Mouse (Mus musculus) heart, embryonic 16.5 days (tissue): ENCODE results near the gene Cysrt1. TPM values are rescaled to one million over a fixed set of nuclear protein-coding genes. Genes with fewer than 3 reads are reported as not detected.

Experiments used
- ATAC-seq: fragments of 200-750 bp; cut with Nextera tagmentation; replicated peaks from 2 replicates; pipeline ENCODE4 v1.8.0; 2017; ENCODE audit warnings: moderate number of reproducible peaks; ENCODE audit not compliant: insufficient read depth, low FRiP score; ENCODE audit errors: extremely low read depth
- H3K27ac ChIP-seq: fragments of 300-500 bp; sonication (generic); 2 replicates; pipeline ENCODE4 v1.5.1; 2014; ENCODE audit warnings: mild to moderate bottlenecking, low read length, control low read depth, moderate library complexity
- H3K27me3 ChIP-seq: fragments of 300-500 bp; sonication (generic); 2 replicates; pipeline ENCODE4 v1.6.1; 2014; ENCODE audit warnings: low read length, mixed read lengths; ENCODE audit not compliant: control insufficient read depth, insufficient read depth
- H3K36me3 ChIP-seq: fragments of 300-500 bp; sonication (generic); 2 replicates; pipeline ENCODE4 v1.6.1; 2014; ENCODE audit not compliant: control insufficient read depth, insufficient read depth
- H3K4me1 ChIP-seq: fragments of 300-500 bp; sonication (generic); 2 replicates; pipeline ENCODE4 v1.6.1; 2014; ENCODE audit warnings: low read length, mixed read lengths; ENCODE audit not compliant: control insufficient read depth, insufficient read depth
- H3K4me2 ChIP-seq: fragments of 300-500 bp; sonication (generic); 2 replicates; pipeline ENCODE4 v1.6.1; 2014; ENCODE audit warnings: low read depth, mild to moderate bottlenecking, control low read depth, low read length
- H3K4me3 ChIP-seq: fragments of 300-500 bp; sonication (generic); 2 replicates; pipeline ENCODE4 v1.5.1; 2014; ENCODE audit warnings: mild to moderate bottlenecking, control low read depth, low read length
- H3K9ac ChIP-seq: fragments of 300-500 bp; sonication (generic); 2 replicates; pipeline ENCODE4 v1.6.1; 2014; ENCODE audit warnings: low read length, control low read depth
- H3K9me3 ChIP-seq: fragments of 300-500 bp; sonication (generic); replicated peaks from 2 replicates; pipeline ENCODE4 v1.6.1; 2016; ENCODE audit warnings: low read length; ENCODE audit not compliant: control insufficient read depth
- WGBS: fragments of 180-500 bp; shearing (Covaris S2); extraction: QIAGEN DNeasy Blood & Tissue Kit; methylation state at CpG from one replicate; pipeline ENCODE4 v1.1.7; 2014; 5-methylcytosine and 5-hydroxymethylcytosine counted together
- polyA plus RNA-seq: library from polyadenylated mRNA; unstranded; fragments of >200 nt; fragmentation: Nextera tagmentation; extraction: Ambion mirVana; gene quantifications from 2 replicates; pipeline ENCODE4 v1.2.1, GENCODE M21; 2015

The Cysrt1 gene
- polyA plus RNA-seq, 1 experiment from 2014 or later: not detected

GRCm38 (mm10) chr2:25195211-25196156 is 46.8 kb downstream of the Cysrt1 start:
- H3K27ac ChIP-seq: peak overlapping the region; percentile 90
- H3K4me1 ChIP-seq: peaks cover 28% of the 10 kb centered on the region
- H3K27me3 ChIP-seq: peaks cover 13% of the 10 kb centered on the region
- H3K4me2 ChIP-seq: peak overlapping the region; percentile 64
- no peaks in the 10 kb centered on the region for H3K9me3 ChIP-seq
- 0 out of 2 replicates have a peak, but pooled peaks have one; percentile 14 for ATAC-seq
- H3K36me3 ChIP-seq: peaks cover 11% of the 10 kb centered on the region
- peak overlapping the region; percentile 67 for H3K9ac ChIP-seq
- WGBS: 15% methylated on average over 55 of the region's 55 CpGs
- H3K4me3 ChIP-seq: peak overlapping the region; percentile 48

GRCm38 (mm10) chr2:25194486-25195171 is 47.6 kb downstream of the Cysrt1 start:
- Histone ChIP-seq H3K4me3 (peak overlapping the region; percentile 48), H3K27ac (peak overlapping the region; percentile 90), H3K4me2 (peak overlapping the region; percentile 64), H3K27me3 (peaks cover 13% of the 10 kb centered on the region), H3K36me3 (peaks cover 3% of the 10 kb centered on the region), H3K4me1 (peaks cover 28% of the 10 kb centered on the region), H3K9me3 (no peaks in the 10 kb centered on the region), H3K9ac (peak overlapping the region; percentile 67)
- 74% methylated on average over 17 of the region's 17 CpGs for WGBS
- ATAC-seq: no peak

GRCm38 (mm10) chr2:25194006-25194405 is 48.2 kb downstream of the Cysrt1 start:
- H3K36me3 ChIP-seq: no peaks in the 10 kb centered on the region
- H3K9ac ChIP-seq: peak overlapping the region; percentile 42
- H3K4me1 ChIP-seq: peaks cover 28% of the 10 kb centered on the region
- no peak for ATAC-seq
- no peaks in the 10 kb centered on the region for H3K9me3 ChIP-seq
- peak overlapping the region; percentile 64 for H3K4me2 ChIP-seq
- peak overlapping the region; percentile 48; the same call in 1 of the 2 replicates for H3K4me3 ChIP-seq
- H3K27me3 ChIP-seq: peaks cover 13% of the 10 kb centered on the region
- H3K27ac ChIP-seq: peak overlapping the region; percentile 90
- 60% methylated on average over 5 of the region's 5 CpGs for WGBS

GRCm38 (mm10) chr2:25193330-25193770 is 48.9 kb downstream of the Cysrt1 start:
- peaks cover 28% of the 10 kb centered on the region for H3K4me1 ChIP-seq
- no peaks in the 10 kb centered on the region for H3K36me3 ChIP-seq
- no peaks in the 10 kb centered on the region for H3K9me3 ChIP-seq
- no peak overlapping the region; the same call in 1 of the 2 replicates for H3K27ac ChIP-seq
- peak; percentile 58 for ATAC-seq
- peak overlapping the region; percentile 42; the same call in 1 of the 2 replicates for H3K9ac ChIP-seq
- H3K4me2 ChIP-seq: peak overlapping the region; percentile 64
- H3K27me3 ChIP-seq: peaks cover 13% of the 10 kb centered on the region
- WGBS: 2% methylated on average over 6 of the region's 6 CpGs
- H3K4me3 ChIP-seq: 0 out of 2 replicates have a peak overlapping the region, but pooled peaks have one; percentile 9

Other genes starting within 250 kb of the Cysrt1 start
- 59.3 and 62.9 TPM in 2 replicates for gene Nsmf, start 188.1 kb downstream of the Cysrt1 start, polyA plus RNA-seq
- 0.30 TPM in 1 of 2 replicates, not detected in the other for gene Entpd8, start 162.1 kb downstream of the Cysrt1 start, polyA plus RNA-seq
- gene Noxa1, start 147.3 kb downstream of the Cysrt1 start, polyA plus RNA-seq: 0.19 TPM in 1 of 2 replicates, not detected in the other
- 16.2 and 18.1 TPM in 2 replicates for gene Nrarp, start 61.7 kb downstream of the Cysrt1 start, polyA plus RNA-seq
- gene Tor4a, start 45.6 kb downstream of the Cysrt1 start, polyA plus RNA-seq: 8.5 and 10.0 TPM in 2 replicates
- 79.1 and 81.9 TPM in 2 replicates for gene Nelfb, start 31.0 kb downstream of the Cysrt1 start, polyA plus RNA-seq
- not detected in 2 replicates for gene Stpg3, start 27.8 kb downstream of the Cysrt1 start, polyA plus RNA-seq
- gene Fam166a, start 23.7 kb downstream of the Cysrt1 start, polyA plus RNA-seq: 1.1 TPM in 1 of 2 replicates, not detected in the other
- 474 and 482 TPM in 2 replicates for gene Tubb4b, start 17.8 kb downstream of the Cysrt1 start, polyA plus RNA-seq
- gene Slc34a3, start 8.1 kb downstream of the Cysrt1 start, polyA plus RNA-seq: not detected in 2 replicates
- not detected in 2 replicates for gene Rnf224, start 5.7 kb downstream of the Cysrt1 start, polyA plus RNA-seq
- gene Rnf208, start 197 bp downstream of the Cysrt1 start, polyA plus RNA-seq: 3.7 and 5.2 TPM in 2 replicates
- gene AL732309.1, start 4.4 kb upstream of the Cysrt1 start, polyA plus RNA-seq: 2.2 and 3.1 TPM in 2 replicates
- 15.1 and 16.4 TPM in 2 replicates for gene Tmem203, start 13.0 kb upstream of the Cysrt1 start, polyA plus RNA-seq
- 4.3 and 5.9 TPM in 2 replicates for gene Tprn, start 20.2 kb upstream of the Cysrt1 start, polyA plus RNA-seq
- gene Ssna1, start 30.0 kb upstream of the Cysrt1 start, polyA plus RNA-seq: 154 and 157 TPM in 2 replicates
- 80.5 and 86.6 TPM in 2 replicates for gene Anapc2, start 30.0 kb upstream of the Cysrt1 start, polyA plus RNA-seq
- gene Tmem210, start 45.7 kb upstream of the Cysrt1 start, polyA plus RNA-seq: not detected in 2 replicates
- gene Lrrc26, start 47.5 kb upstream of the Cysrt1 start, polyA plus RNA-seq: 0.89 and 1.2 TPM in 2 replicates
- gene Grin1, start 76.7 kb upstream of the Cysrt1 start, polyA plus RNA-seq: 0.14 TPM in 1 of 2 replicates, not detected in the other
- gene Man1b1, start 89.9 kb upstream of the Cysrt1 start, polyA plus RNA-seq: 24.7 and 28.4 TPM in 2 replicates
- gene Dpp7, start 113.9 kb upstream of the Cysrt1 start, polyA plus RNA-seq: 10.3 and 10.6 TPM in 2 replicates
- 18.8 and 19.3 TPM in 2 replicates for gene Uap1l1, start 123.2 kb upstream of the Cysrt1 start, polyA plus RNA-seq
- gene Sapcd2, start 129.9 kb upstream of the Cysrt1 start, polyA plus RNA-seq: 21.1 and 22.5 TPM in 2 replicates
- 3.4 and 4.0 TPM in 2 replicates for gene Entpd2, start 153.4 kb upstream of the Cysrt1 start, polyA plus RNA-seq
- gene Npdc1, start 156.9 kb upstream of the Cysrt1 start, polyA plus RNA-seq: 30.8 TPM in 2 replicates
- 0.35 and 0.46 TPM in 2 replicates for gene Fut7, start 180.8 kb upstream of the Cysrt1 start, polyA plus RNA-seq
- gene Abca2, start 186.3 kb upstream of the Cysrt1 start, polyA plus RNA-seq: 5.4 and 5.8 TPM in 2 replicates
- 8.0 and 17.9 TPM in 2 replicates for gene Clic3, start 214.4 kb upstream of the Cysrt1 start, polyA plus RNA-seq
- 37.6 and 40.4 TPM in 2 replicates for gene Paxx, start 218.6 kb upstream of the Cysrt1 start, polyA plus RNA-seq
- 192 and 202 TPM in 2 replicates for gene Ptgds, start 227.6 kb upstream of the Cysrt1 start, polyA plus RNA-seq